Mouse (Mus musculus) kidney, adult 2 months (tissue): Measurements from ENCODE around the gene Gpd2. TPM values are rescaled to one million over a fixed set of nuclear protein-coding genes. Genes with fewer than 3 reads are reported as not detected.
A peak's percentile ranks its signal among the peaks of the same experiment; 100 is the strongest.

Experiments used
- DNase-seq: peaks from one replicate; pipeline ENCODE4 v3.0.0; 2021
- H3K27ac ChIP-seq: fragments of 200-500 bp; 2 replicates; pipeline ENCODE4 v1.5.1; 2012; ENCODE audit warnings: low read depth, low read length, control low read depth, inconsistent platforms; ENCODE audit not compliant: insufficient read depth
- H3K27me3 ChIP-seq: fragments of 200-500 bp; replicated peaks from 2 replicates; pipeline ENCODE4 v1.6.1; 2012; ENCODE audit warnings: mild to moderate bottlenecking, moderate library complexity, low read length, inconsistent platforms; ENCODE audit not compliant: control insufficient read depth, insufficient read depth
- H3K36me3 ChIP-seq: fragments of 200-500 bp; 2 replicates; pipeline ENCODE4 v1.6.1; 2012; ENCODE audit warnings: mild to moderate bottlenecking, moderate library complexity, low read length, inconsistent platforms; ENCODE audit not compliant: control insufficient read depth, insufficient read depth
- H3K4me1 ChIP-seq: fragments of 200-500 bp; 2 replicates; pipeline ENCODE4 v1.6.1; 2011; ENCODE audit warnings: low read length; ENCODE audit not compliant: control insufficient read depth, insufficient read depth
- H3K4me3 ChIP-seq: fragments of 200-500 bp; 2 replicates; pipeline ENCODE4 v1.5.1; 2011; ENCODE audit warnings: mild to moderate bottlenecking, low read depth, low read length, control low read depth; ENCODE audit not compliant: insufficient read depth
- CTCF ChIP-seq: fragments of 200-500 bp; conservative IDR thresholded peaks from 2 replicates; pipeline ENCODE4 v1.5.1; 2011; ENCODE audit warnings: low read depth, mild to moderate bottlenecking, control low read depth, low read length, moderate library complexity, mixed read lengths; ENCODE audit not compliant: insufficient read depth, insufficient read length
- POLR2A ChIP-seq: fragments of 200-500 bp; IDR thresholded peaks from one replicate; pipeline ENCODE4 v1.6.1; 2011; ENCODE audit warnings: low read depth, low read length, control low read depth
- WGBS: fragments of 180-500 bp; shearing (Covaris S2); methylation state at CpG from one replicate; pipeline ENCODE4 v1.1.7; 2018; 5-methylcytosine and 5-hydroxymethylcytosine counted together
- polyA plus RNA-seq: library from polyadenylated mRNA; depleted of rRNA; stranded (reverse); fragments of >200 nt; gene quantifications from 2 replicates; pipeline ENCODE4 v1.2.3, GENCODE M21; 2012

The Gpd2 gene
- polyA plus RNA-seq, 1 experiment: 17.2 TPM

DNA sequence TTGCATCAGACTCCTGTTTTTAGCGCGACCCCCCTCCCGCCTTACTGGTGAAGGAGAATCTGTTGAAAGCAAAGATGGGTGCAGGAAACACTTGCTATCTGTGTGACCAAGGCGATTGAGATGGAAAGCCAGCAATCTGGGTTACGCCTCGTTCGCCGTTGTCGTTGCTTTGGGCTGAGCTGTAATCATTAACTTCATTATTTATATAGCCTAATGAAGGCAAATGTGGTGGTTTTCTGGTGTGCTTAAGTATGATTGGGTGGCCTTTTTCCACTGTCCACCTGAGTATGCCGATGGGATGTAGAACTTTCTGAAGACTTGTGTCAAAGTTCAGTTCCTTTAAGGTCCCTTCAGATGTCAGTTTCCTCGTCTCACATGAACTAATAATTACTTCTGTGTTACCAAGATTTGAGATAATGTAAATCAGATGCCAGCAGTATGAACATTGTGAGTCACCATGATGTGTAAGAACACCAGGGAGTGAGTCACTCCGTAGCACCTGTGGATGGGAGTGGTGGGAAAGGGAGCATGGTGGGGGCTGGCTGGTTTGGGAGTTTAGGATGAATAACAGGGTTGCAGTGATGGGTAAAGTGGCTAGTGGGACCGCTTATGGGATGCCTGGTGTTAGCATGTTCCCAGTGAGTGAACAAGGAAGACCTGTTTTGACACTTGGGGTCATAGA lies 14.3 kb downstream of the Gpd2 start:
- WGBS: 69% methylated on average over 13 of the region's 13 CpGs
- peaks cover 30% of the 10 kb centered on the region; the same call in 1 of the 2 replicates for H3K4me1 ChIP-seq
- TF ChIP-seq POLR2A: no peak
- H3K36me3 ChIP-seq: no peaks in the 10 kb centered on the region
- H3K27ac ChIP-seq: peak overlapping the region; percentile 27; the same call in 1 of the 2 replicates
- no peaks in the 10 kb centered on the region for H3K27me3 ChIP-seq
- H3K4me3 ChIP-seq: no peak overlapping the region
- DNase-seq: no peak

DNA sequence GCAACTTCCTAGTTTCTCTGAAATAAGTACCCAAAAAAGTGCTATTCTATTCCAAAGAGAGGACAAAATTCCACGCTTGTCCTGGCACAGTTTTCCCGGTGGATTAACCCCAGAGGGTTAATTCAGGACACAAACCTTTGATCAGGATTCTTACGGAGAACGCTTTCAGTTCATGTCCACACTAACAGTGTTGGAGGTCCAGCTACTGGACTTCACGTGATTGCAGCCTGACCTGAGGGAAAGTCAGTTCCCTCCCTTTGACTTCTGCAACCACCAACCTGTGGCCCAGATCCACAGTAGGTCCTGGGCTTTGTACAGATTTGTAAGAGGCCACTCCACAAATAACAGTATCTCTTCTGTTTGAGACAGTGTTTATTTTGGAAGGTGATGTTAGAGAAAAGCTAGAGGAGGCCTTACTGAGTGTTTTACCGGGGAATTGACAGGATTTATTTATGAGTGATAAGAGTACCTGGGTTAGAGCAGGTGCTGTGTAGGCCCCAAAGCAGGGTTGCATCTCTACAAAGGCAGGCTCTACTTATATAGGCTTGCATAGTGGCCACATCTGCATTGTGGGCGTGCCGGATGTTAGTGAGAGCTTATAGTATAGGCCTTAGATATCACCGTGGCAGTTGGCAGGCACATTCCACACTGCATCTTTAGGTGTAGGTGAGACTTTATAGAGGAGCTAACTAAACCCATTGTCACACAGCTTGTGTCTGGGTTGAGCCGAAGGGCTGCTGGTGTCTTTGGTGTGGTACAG lies 15.3 kb downstream of the Gpd2 start:
- H3K36me3 ChIP-seq: no peaks in the 10 kb centered on the region
- no peak for TF ChIP-seq CTCF
- peak overlapping the region; percentile 57 for H3K27ac ChIP-seq
- 61% methylated on average over 10 of the region's 10 CpGs for WGBS
- H3K4me1 ChIP-seq: peaks cover 26% of the 10 kb centered on the region; the same call in 1 of the 2 replicates
- H3K27me3 ChIP-seq: no peaks in the 10 kb centered on the region
- peak; percentile 93 for DNase-seq
- H3K4me3 ChIP-seq: no peak overlapping the region

DNA sequence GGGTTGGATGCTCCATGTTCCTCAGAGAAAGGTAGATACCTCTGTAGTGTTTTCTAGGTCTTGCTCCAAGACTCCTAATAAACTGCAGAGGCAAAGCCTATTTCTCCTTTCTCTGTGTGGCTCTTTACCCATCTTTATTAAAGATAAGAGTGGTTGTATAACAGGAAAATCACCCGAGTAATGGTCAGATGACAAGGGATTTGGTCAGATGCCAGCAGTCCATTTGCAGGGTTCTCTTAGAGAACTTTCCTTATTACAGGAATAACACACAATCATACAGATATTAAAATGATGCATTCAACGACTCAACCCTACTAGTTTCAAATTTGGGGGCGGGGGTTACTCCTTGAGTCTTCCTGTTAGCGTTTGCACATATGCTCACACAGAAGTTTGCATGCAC lies 16.8 kb downstream of the Gpd2 start:
- Histone ChIP-seq H3K27me3 (no peaks in the 10 kb centered on the region), H3K4me3 (no peak overlapping the region), H3K27ac (no peak overlapping the region), H3K36me3 (no peaks in the 10 kb centered on the region), H3K4me1 (peaks cover 26% of the 10 kb centered on the region; the same call in 1 of the 2 replicates)
- peak; percentile 34 for DNase-seq
- TF ChIP-seq POLR2A: no peak
- no peak for TF ChIP-seq CTCF
- 83% methylated on average over 4 of the region's 4 CpGs for WGBS

DNA sequence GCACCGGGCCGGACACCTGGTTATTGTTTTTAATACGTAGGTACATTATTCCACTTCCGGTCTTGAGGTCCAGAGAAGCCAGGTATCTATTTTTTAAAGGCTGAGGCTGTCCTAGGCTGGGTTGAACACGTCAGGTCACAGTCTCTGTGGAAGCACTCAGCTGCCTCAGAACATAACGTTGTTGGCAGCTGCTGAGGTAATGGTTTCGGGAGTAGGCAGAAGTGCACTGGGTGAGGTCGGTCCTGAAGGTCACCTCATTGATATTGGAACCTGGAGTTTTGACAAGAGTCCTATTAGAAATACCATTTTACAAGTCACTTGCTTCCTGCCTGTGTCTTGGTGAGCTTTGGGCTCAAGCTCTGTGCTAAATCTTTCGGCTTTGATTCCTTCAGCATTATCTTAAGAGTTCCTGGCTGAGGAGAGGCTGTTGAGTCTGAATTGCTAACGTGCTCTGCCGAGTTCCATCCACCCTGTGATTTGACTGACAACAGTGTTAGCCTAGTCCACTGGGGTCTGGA lies 17.8 kb downstream of the Gpd2 start:
- Histone ChIP-seq H3K27ac (peak overlapping the region; percentile 28; the same call in 1 of the 2 replicates), H3K27me3 (no peaks in the 10 kb centered on the region), H3K36me3 (no peaks in the 10 kb centered on the region), H3K4me3 (no peak overlapping the region), H3K4me1 (peaks cover 26% of the 10 kb centered on the region; the same call in 1 of the 2 replicates)
- 70% methylated on average over 11 of the region's 11 CpGs for WGBS
- peak; percentile 37 for DNase-seq
- TF ChIP-seq POLR2A: no peak

DNA sequence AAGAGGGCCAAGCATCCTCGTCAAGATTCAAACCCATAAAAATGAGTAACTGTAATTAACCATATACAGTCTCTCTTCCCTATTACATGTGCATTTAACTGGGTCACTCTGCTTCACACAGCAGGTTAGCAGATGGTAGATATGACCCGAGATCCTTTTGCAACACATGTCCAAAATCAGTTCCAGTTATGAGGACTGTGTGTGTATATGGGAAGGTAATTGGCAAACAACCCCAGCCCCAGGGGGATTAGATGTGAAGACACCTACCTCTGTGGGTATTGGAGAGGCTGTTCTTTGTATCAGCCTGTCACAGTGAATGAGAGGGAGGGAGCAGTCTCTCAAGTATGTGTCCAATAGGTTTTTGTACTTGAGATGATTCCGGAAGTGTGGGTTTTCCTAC lies 18.4 kb downstream of the Gpd2 start:
- no peaks in the 10 kb centered on the region for H3K36me3 ChIP-seq
- no peak overlapping the region for H3K27ac ChIP-seq
- no peak for DNase-seq
- no peaks in the 10 kb centered on the region for H3K27me3 ChIP-seq
- peaks cover 30% of the 10 kb centered on the region; the same call in 1 of the 2 replicates for H3K4me1 ChIP-seq
- TF ChIP-seq CTCF (no peak), POLR2A (no peak)
- WGBS: 77% methylated on average over 3 of the region's 3 CpGs
- no peak overlapping the region for H3K4me3 ChIP-seq

DNA sequence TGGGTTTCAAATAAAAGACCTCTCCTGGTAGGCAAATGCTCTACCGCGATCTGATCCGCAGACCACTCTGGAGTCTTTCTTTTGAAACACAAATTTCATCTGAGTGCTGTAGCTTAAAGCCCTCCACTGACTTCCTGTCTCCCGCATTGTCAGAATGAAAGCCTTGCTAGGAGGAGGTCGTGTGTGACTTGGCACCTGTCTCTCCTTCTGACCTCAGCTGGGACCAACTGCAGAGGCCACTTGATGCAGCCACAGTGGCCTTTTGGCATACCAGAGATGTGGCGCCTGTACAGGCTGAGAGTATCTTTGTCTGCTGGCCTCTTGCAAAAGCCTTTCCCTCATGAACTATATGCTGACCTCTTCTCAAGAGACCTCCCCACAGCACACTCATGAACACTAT lies 19.0 kb downstream of the Gpd2 start:
- no peak for DNase-seq
- WGBS: 64% methylated on average over 6 of the region's 6 CpGs
- H3K36me3 ChIP-seq: no peaks in the 10 kb centered on the region
- H3K27ac ChIP-seq: no peak overlapping the region
- peaks cover 32% of the 10 kb centered on the region; the same call in 1 of the 2 replicates for H3K4me1 ChIP-seq
- H3K4me3 ChIP-seq: no peak overlapping the region
- TF ChIP-seq CTCF: no peak
- no peak for TF ChIP-seq POLR2A
- no peaks in the 10 kb centered on the region for H3K27me3 ChIP-seq

DNA sequence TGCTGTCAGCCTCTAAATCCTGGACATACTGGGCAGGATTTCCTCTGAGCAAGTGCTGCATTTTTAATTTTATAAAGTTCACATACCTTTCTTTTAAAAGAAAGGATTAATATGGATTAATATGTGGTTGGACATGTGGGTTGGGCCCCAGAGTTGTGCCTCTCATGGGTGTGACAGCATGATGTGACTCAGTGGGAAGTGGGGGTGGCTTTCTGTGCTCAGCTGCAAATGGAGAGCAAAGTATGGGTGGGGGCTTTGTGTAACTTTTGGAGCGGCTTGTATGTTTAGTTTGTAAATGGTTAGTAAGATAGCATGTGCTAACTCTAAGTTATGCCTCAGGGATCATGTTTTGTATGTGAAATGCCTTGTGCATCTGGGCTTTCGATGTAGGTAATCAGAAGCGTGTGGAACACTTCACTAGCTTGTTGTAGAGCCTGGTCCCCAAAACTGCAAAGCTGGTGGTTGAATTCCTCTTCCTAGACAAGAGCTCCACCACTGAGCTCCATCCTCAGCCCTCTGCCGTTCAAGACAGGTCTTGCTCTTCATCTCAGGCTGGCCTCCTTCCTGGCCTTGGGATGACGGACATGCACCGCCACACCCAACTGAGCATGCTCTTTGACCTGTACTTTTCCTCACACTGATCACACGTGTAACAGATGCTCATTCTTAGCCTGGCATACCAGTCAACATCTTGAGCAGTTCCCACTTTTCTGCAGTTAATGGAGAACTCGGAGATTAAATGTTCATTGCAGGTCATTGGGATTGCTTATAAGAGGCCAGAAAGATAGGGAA lies 24.0 kb downstream of the Gpd2 start:
- TF ChIP-seq CTCF (no peak; the same call in 1 of the 2 replicates), POLR2A (no peak)
- peak; percentile 86 for DNase-seq
- peaks cover 8% of the 10 kb centered on the region; the same call in 1 of the 2 replicates for H3K4me1 ChIP-seq
- H3K4me3 ChIP-seq: no peak overlapping the region
- H3K36me3 ChIP-seq: no peaks in the 10 kb centered on the region
- H3K27me3 ChIP-seq: no peaks in the 10 kb centered on the region
- no peak overlapping the region; the same call in 1 of the 2 replicates for H3K27ac ChIP-seq
- WGBS: 63% methylated on average over 8 of the region's 8 CpGs
